Mouse (Mus musculus) stomach, embryonic 14.5 days (tissue): Measurements from ENCODE around the gene Crybg3. TPM values are rescaled to one million over a fixed set of nuclear protein-coding genes. Genes with fewer than 3 reads are reported as not detected.

Experiments
- ATAC-seq: fragments of 200-750 bp; cut with Nextera tagmentation; 2 replicates; pipeline ENCODE4 v1.8.0; 2017; ENCODE audit warnings: low read depth, moderate TSS enrichment; ENCODE audit not compliant: insufficient number of reproducible peaks, insufficient read depth, low FRiP score
- H3K27ac ChIP-seq: fragments of 300-500 bp; sonication (generic); 2 replicates; pipeline ENCODE4 v1.5.1; 2014; ENCODE audit warnings: mild to moderate bottlenecking, low read length, moderate library complexity, mixed read lengths
- H3K27me3 ChIP-seq: fragments of 300-500 bp; sonication (generic); 2 replicates; pipeline ENCODE4 v1.6.1; 2014; ENCODE audit warnings: low read length, control low read depth, mixed read lengths; ENCODE audit not compliant: control insufficient read depth, insufficient read depth
- H3K36me3 ChIP-seq: fragments of 300-500 bp; sonication (generic); 2 replicates; pipeline ENCODE4 v1.6.1; 2014; ENCODE audit warnings: mild to moderate bottlenecking, control low read depth, low read length, moderate library complexity, mixed read lengths; ENCODE audit not compliant: control insufficient read depth, insufficient read depth
- H3K4me1 ChIP-seq: fragments of 300-500 bp; sonication (generic); 2 replicates; pipeline ENCODE4 v1.6.1; 2014; ENCODE audit warnings: low read length, control low read depth, mixed read lengths; ENCODE audit not compliant: control insufficient read depth, insufficient read depth
- H3K4me2 ChIP-seq: fragments of 300-500 bp; sonication (generic); replicated peaks from 2 replicates; pipeline ENCODE4 v1.6.1; 2014; ENCODE audit warnings: low read depth, low read length, control low read depth
- H3K4me3 ChIP-seq: fragments of 300-500 bp; sonication (generic); 2 replicates; pipeline ENCODE4 v1.5.1; 2014; ENCODE audit warnings: low read depth, low read length, control low read depth
- H3K9ac ChIP-seq: fragments of 300-500 bp; sonication (generic); replicated peaks from 2 replicates; pipeline ENCODE4 v1.6.1; 2014; ENCODE audit warnings: low read depth, mild to moderate bottlenecking, control low read depth, low read length, moderate library complexity, mixed read lengths
- H3K9me3 ChIP-seq: fragments of 300-500 bp; sonication (generic); 2 replicates; pipeline ENCODE4 v1.6.1; 2016; ENCODE audit warnings: low read depth, low read length, control low read depth; ENCODE audit not compliant: control insufficient read depth
- WGBS: fragments of 180-500 bp; shearing (Covaris S2); extraction: QIAGEN DNeasy Blood & Tissue Kit; methylation state at CpG from one replicate; pipeline ENCODE4 v1.1.7; 2014; 5-methylcytosine and 5-hydroxymethylcytosine counted together
- polyA plus RNA-seq: library from polyadenylated mRNA; unstranded; fragments of >200 nt; fragmentation: Nextera tagmentation; extraction: Ambion mirVana; gene quantifications from 2 replicates; pipeline ENCODE4 v1.2.1, GENCODE M21; 2014

The Crybg3 gene
- polyA plus RNA-seq, 1 experiment from 2014 or later = 18.4 TPM

DNA sequence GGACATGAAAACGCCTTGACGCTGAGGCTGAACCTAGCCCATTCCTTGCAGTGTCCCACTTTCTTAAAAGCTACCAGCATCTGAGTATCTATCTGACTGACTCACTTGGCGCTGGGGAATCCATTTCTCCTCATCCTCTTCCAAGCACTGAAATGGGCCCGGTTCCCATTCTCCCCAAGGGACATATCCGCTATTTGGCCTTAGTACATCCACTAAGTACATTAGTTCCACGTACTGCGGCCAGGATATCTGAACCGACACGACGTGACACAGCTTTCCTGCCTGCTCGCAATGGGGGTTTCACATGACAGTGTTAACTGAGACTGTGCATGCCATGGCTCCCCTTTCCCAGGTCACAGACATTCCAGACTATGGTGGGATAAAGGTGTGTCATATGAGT lies 66.4 kb downstream of the Crybg3 start:
- Histone ChIP-seq H3K36me3 (peaks cover 3% of the 10 kb centered on the region; the same call in 1 of the 2 replicates), H3K27ac (no peak overlapping the region), H3K27me3 (no peaks in the 10 kb centered on the region), H3K9ac (no peak overlapping the region), H3K4me1 (no peaks in the 10 kb centered on the region), H3K4me2 (no peak overlapping the region), H3K9me3 (no peaks in the 10 kb centered on the region), H3K4me3 (no peak overlapping the region)
- no peak for ATAC-seq
- 90% methylated on average over 11 of the region's 11 CpGs for WGBS

- Histone ChIP-seq H3K4me3 (no peak overlapping the region), H3K9ac (no peak overlapping the region), H3K27me3 (no peaks in the 10 kb centered on the region), H3K4me1 (no peaks in the 10 kb centered on the region), H3K9me3 (no peaks in the 10 kb centered on the region), H3K27ac (no peak overlapping the region), H3K36me3 (peaks cover 3% of the 10 kb centered on the region; the same call in 1 of the 2 replicates), H3K4me2 (no peak overlapping the region)
- WGBS = 29% methylated on average over 3 of the region's 3 CpGs
- no peak for ATAC-seq
Measured at GRCm38 (mm10) chr16:59532561-59532960, 68.2 kb downstream of the Crybg3 start.

GRCm38 (mm10) chr16:59531243-59531642 lies 69.5 kb downstream of the Crybg3 start:
- 54% methylated on average over 5 of the region's 5 CpGs for WGBS
- Histone ChIP-seq H3K27ac (no peak overlapping the region), H3K4me3 (no peak overlapping the region), H3K4me1 (no peaks in the 10 kb centered on the region), H3K4me2 (no peak overlapping the region), H3K9me3 (no peaks in the 10 kb centered on the region), H3K27me3 (no peaks in the 10 kb centered on the region), H3K9ac (no peak overlapping the region), H3K36me3 (peaks cover 3% of the 10 kb centered on the region; the same call in 1 of the 2 replicates)
- ATAC-seq = no peak

GRCm38 (mm10) chr16:59529570-59529969 lies 71.2 kb downstream of the Crybg3 start:
- no peaks in the 10 kb centered on the region for H3K27me3 ChIP-seq
- H3K36me3 ChIP-seq = no peaks in the 10 kb centered on the region; the same call in 1 of the 2 replicates
- H3K9me3 ChIP-seq = no peaks in the 10 kb centered on the region
- no peak overlapping the region for H3K4me3 ChIP-seq
- no peak overlapping the region for H3K27ac ChIP-seq
- no peaks in the 10 kb centered on the region for H3K4me1 ChIP-seq
- WGBS = 88% methylated on average over 13 of the region's 13 CpGs
- H3K4me2 ChIP-seq = no peak overlapping the region
- no peak for ATAC-seq
- no peak overlapping the region for H3K9ac ChIP-seq

- no peak overlapping the region for H3K27ac ChIP-seq
- H3K4me2 ChIP-seq = no peak overlapping the region
- no peaks in the 10 kb centered on the region for H3K27me3 ChIP-seq
- H3K36me3 ChIP-seq = no peaks in the 10 kb centered on the region; the same call in 1 of the 2 replicates
- ATAC-seq = no peak
- no peak overlapping the region for H3K9ac ChIP-seq
- WGBS = 70% methylated on average over 6 of the region's 6 CpGs
- H3K4me3 ChIP-seq = no peak overlapping the region
- H3K4me1 ChIP-seq = no peaks in the 10 kb centered on the region
- H3K9me3 ChIP-seq = no peaks in the 10 kb centered on the region
Measured at GRCm38 (mm10) chr16:59526939-59527338, 73.8 kb downstream of the Crybg3 start.

DNA sequence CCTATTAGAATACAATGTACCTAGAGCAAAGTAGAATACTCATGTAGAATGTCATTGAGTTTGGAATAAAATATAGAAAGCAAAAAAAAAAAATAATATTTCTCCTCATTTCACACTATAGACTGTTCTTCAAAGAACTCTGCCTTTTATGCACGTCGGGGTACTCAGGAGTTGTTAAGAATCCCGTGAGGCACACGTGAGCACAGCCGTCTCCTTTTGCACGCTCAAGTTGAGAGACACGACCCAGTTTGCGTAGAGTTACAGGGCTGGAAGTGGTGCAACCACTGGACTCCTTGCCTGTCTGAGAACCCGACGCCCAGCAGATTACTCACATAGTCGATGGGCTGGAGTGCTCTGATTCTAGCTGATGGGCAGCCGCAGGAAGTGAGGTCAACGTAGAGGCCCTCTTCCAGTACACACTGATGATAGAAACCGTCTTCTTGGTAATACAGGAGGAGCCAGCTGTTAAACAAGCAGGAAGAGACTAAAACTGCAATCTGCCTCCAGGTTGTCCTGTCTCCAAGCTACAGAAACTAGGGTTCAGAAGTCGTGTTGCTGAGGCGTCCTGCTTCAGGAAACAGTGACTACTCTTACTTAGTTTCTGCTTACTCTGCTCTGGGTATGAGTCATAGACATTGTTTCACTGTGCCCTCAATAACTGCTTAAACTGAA lies 78.9 kb downstream of the Crybg3 start:
- no peak overlapping the region for H3K4me3 ChIP-seq
- H3K9me3 ChIP-seq = no peaks in the 10 kb centered on the region
- H3K9ac ChIP-seq = no peak overlapping the region
- no peaks in the 10 kb centered on the region for H3K4me1 ChIP-seq
- H3K4me2 ChIP-seq = no peak overlapping the region
- no peaks in the 10 kb centered on the region for H3K27me3 ChIP-seq
- WGBS = 77% methylated on average over 16 of the region's 16 CpGs
- no peaks in the 10 kb centered on the region for H3K36me3 ChIP-seq
- no peak for ATAC-seq
- no peak overlapping the region for H3K27ac ChIP-seq

- Histone ChIP-seq H3K4me3 (no peak overlapping the region), H3K27ac (no peak overlapping the region), H3K4me1 (no peaks in the 10 kb centered on the region), H3K27me3 (no peaks in the 10 kb centered on the region), H3K4me2 (no peak overlapping the region), H3K9me3 (peaks cover 3% of the 10 kb centered on the region; the same call in 1 of the 2 replicates), H3K9ac (no peak overlapping the region), H3K36me3 (no peaks in the 10 kb centered on the region; the same call in 1 of the 2 replicates)
- 45% methylated on average over 15 of the region's 15 CpGs for WGBS
- ATAC-seq = peak; percentile 23; the same call in 1 of the 2 replicates
Measured at GRCm38 (mm10) chr16:59517447-59518219, 83.1 kb downstream of the Crybg3 start.

DNA sequence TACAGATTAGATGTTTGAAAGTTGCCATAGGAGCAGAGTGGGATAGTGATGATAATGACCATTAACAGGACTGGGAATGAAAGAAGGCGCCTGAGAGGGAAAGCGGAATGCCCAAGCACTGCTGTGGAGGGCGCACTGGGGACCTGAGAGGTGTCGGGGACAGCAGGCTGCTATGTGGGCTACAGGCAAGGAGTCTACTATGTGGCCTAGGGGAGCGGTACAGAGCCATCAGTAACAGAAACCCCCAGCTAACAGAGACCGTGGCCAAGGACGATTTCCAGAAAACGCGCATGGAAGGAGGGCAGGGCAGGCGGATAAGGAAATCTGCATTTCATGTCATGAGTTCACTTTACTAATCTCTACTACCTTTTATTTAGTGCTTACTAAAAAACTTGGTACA lies 83.8 kb downstream of the Crybg3 start:
- H3K4me1 ChIP-seq = no peaks in the 10 kb centered on the region
- ATAC-seq = no peak
- H3K27me3 ChIP-seq = no peaks in the 10 kb centered on the region
- no peak overlapping the region for H3K9ac ChIP-seq
- H3K4me3 ChIP-seq = no peak overlapping the region
- peaks cover 3% of the 10 kb centered on the region; the same call in 1 of the 2 replicates for H3K9me3 ChIP-seq
- H3K36me3 ChIP-seq = no peaks in the 10 kb centered on the region; the same call in 1 of the 2 replicates
- H3K4me2 ChIP-seq = no peak overlapping the region
- 93% methylated on average over 10 of the region's 10 CpGs for WGBS
- H3K27ac ChIP-seq = 0 out of 2 replicates have a peak overlapping the region, but pooled peaks have one; percentile 21
